In the genomic region with DNA sequence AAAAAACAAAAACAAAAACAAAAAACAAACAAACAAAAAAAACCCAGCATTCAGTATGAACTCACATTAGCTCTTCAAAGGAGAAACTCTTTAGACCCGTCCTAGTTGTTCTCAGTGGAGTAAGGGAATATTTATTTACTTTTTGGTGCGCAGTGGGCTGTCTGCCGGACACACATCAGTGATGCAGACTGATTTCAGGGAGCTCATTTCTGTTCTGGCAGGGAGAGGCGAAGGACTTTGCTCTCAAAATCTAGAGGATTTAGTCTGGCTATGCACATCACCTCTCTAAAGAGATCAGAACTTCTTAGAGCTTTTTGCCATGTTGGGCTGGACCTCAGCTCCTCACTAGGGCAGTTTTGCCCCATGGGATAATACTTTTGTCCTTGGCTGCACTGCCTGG, we compare ENCODE assay signal across 7 mouse cellular contexts. TPM values are rescaled to one million over a fixed set of nuclear protein-coding genes. Genes with fewer than 3 reads are reported as not detected.
DNase-seq lines count a peak whose midpoint lies in the region; ATAC-seq lines count a peak whose summit lies in the region.

No protein-coding gene starts in this region.

- H3K4me3 ChIP-seq in lung, embryonic 15.5 days, result peak overlapping the region; percentile 71
- peak overlapping the region; percentile 94 for H3K4me3 ChIP-seq in hindbrain, embryonic 10.5 days
- peak overlapping the region; percentile 85 for H3K4me3 ChIP-seq in neural tube, embryonic 15.5 days (replicated peaks)

- peaks cover 13% of the 10 kb centered on the region; the same call in 1 of the 2 replicates for H3K36me3 ChIP-seq in lung, embryonic 15.5 days
- H3K36me3 ChIP-seq in hindbrain, embryonic 10.5 days, result peaks cover 41% of the 10 kb centered on the region
- H3K36me3 ChIP-seq in neural tube, embryonic 15.5 days, result peaks cover 8% of the 10 kb centered on the region; the same call in 1 of the 2 replicates

- H3K27ac ChIP-seq in lung, embryonic 15.5 days, result peak overlapping the region; percentile 98; the same call in 1 of the 2 replicates
- H3K27ac ChIP-seq in hindbrain, embryonic 10.5 days, result no peak overlapping the region; the same call in 1 of the 2 replicates
- 0 out of 2 replicates have a peak overlapping the region, but pooled peaks have one; percentile 33 for H3K27ac ChIP-seq in neural tube, embryonic 15.5 days (replicated peaks)

- H3K4me2 ChIP-seq in lung, embryonic 15.5 days, result peak overlapping the region; percentile 84
- peak overlapping the region; percentile 91 for H3K4me2 ChIP-seq in neural tube, embryonic 15.5 days

- no peaks in the 10 kb centered on the region for H3K9me3 ChIP-seq in lung, embryonic 15.5 days
- H3K9me3 ChIP-seq in hindbrain, embryonic 10.5 days, result peaks cover 12% of the 10 kb centered on the region
- H3K9me3 ChIP-seq in neural tube, embryonic 15.5 days (replicated peaks), result no peaks in the 10 kb centered on the region

- H3K4me1 ChIP-seq in lung, embryonic 15.5 days, result peaks cover 64% of the 10 kb centered on the region
- peaks cover 49% of the 10 kb centered on the region for H3K4me1 ChIP-seq in hindbrain, embryonic 10.5 days (replicated peaks)
- H3K4me1 ChIP-seq in neural tube, embryonic 15.5 days, result peaks cover 54% of the 10 kb centered on the region

- peak overlapping the region; percentile 82; the same call in 1 of the 2 replicates for H3K9ac ChIP-seq in lung, embryonic 15.5 days
- H3K9ac ChIP-seq in neural tube, embryonic 15.5 days (replicated peaks), result peak overlapping the region; percentile 34

- ATAC-seq in lung, embryonic 15.5 days (ENCODE audit: borderline replicate concordance, extremely low read depth, low FRiP score, low TSS enrichment), result no peak
- ATAC-seq in neural tube, embryonic 15.5 days (ENCODE audit: low FRiP score), result no peak
- no peak for ATAC-seq in megakaryocyte progenitor cell, adult 5-6 weeks (replicated peaks; ENCODE audit: poor library complexity)

- WGBS in lung, embryonic 15.5 days, result 30% methylated on average over 4 of the region's 4 CpGs
- 55% methylated on average over 4 of the region's 4 CpGs for WGBS in hindbrain, embryonic 10.5 days
- 57% methylated on average over 4 of the region's 4 CpGs for WGBS in neural tube, embryonic 15.5 days

- H3K27me3 ChIP-seq in lung, embryonic 15.5 days, result peaks cover 7% of the 10 kb centered on the region; the same call in 1 of the 2 replicates
- H3K27me3 ChIP-seq in hindbrain, embryonic 10.5 days (ENCODE audit: insufficient read depth, poor library complexity, severe bottlenecking), result peaks cover 25% of the 10 kb centered on the region
- peaks cover 9% of the 10 kb centered on the region for H3K27me3 ChIP-seq in neural tube, embryonic 15.5 days (replicated peaks)

- no peak for DNase-seq in lung, postnatal 4 days
- no peak for DNase-seq in hindbrain, embryonic 10.5 days (ENCODE audit: low spot score)
- peak; percentile 54 to 60 for DNase-seq in kidney, postnatal 36 days
- DNase-seq in layer of hippocampus, adult 8-10 months (ENCODE audit: low spot score in 2 of 2), result no peak

RNA-seq across cellular contexts. Expression of a gene that starts 2.1 kb away (rescaled TPM):
- polyA plus RNA-seq in lung, embryonic 15.5 days (2015; fragmentation: Nextera tagmentation; extraction: Ambion mirVana), result 14.8 and 16.6 TPM in 2 replicates
- polyA plus RNA-seq in hindbrain, embryonic 10.5 days (2016; fragmentation: Nextera tagmentation; extraction: Ambion mirVana), result 12.7 and 14.4 TPM in 2 replicates
- polyA plus RNA-seq in neural tube, embryonic 15.5 days (2015; fragmentation: Nextera tagmentation; extraction: Ambion mirVana), result 5.1 and 6.1 TPM in 2 replicates
- total RNA-seq in megakaryocyte progenitor cell, adult 5-6 weeks (2015), result not detected in 2 replicates
- not detected in 2 replicates for total RNA-seq in megakaryocyte progenitor cell, adult 5-6 weeks (2017)
- 10 to 100 TPM; 25.2 to 30.3 (median 26.7) TPM for total RNA-seq in layer of hippocampus, adult 8-10 months (2022)

Comparison
In these comparisons a context has a peak if more than half of its experiments do, and no peak if none do; other contexts are left out.
1. DNase-seq: peak in kidney, postnatal 36 days (2 of 2); none in lung, postnatal 4 days (0 of 2), hindbrain, embryonic 10.5 days (single experiment) and layer of hippocampus, adult 8-10 months (0 of 2).
2. Peak in every context shown above with its lines, with median percentiles within 50 percentile points of each other: H3K4me3 ChIP-seq.